Mouse (Mus musculus): ENCODE measurements around the gene Sf3b4.
"Not testable (repeated sequence)": the region's sequence is repeated elsewhere in the genome, so short reads cannot be mapped to it uniquely, and the experiment has no call there.

Gene Sf3b4

GRCm38 (mm10) chr3:96219661-96220130 is 47.6 kb downstream of the Sf3b4 start, which contains the start of the genes Bola1 and Hist2h2ab:
Gene Bola1, minus strand, starts transcription at chr3:96219709.
Gene Hist2h2ab, plus strand, starts transcription at chr3:96219865.
- DNase-seq (ENCODE audit: low spot score in 2 of 2): peak; percentile 76 to 77

- DNase-seq (ENCODE audit: low spot score in 2 of 2): not testable (repeated sequence)
These were observed 48.1 kb downstream of the Sf3b4 start for GRCm38 (mm10) chr3:96220131-96220764.

GRCm38 (mm10) chr3:96220765-96221639 is 48.9 kb downstream of the Sf3b4 start, which contains the start of the genes Hist2h2ac and Hist2h2be:
Gene Hist2h2ac, minus strand, starts transcription at chr3:96220880.
Gene Hist2h2be, plus strand, starts transcription at chr3:96221119.
- DNase-seq (ENCODE audit: low spot score in 2 of 2): peak; percentile 84 to 88

- DNase-seq (ENCODE audit: low spot score in 2 of 2): no peak
These were observed 49.5 kb downstream of the Sf3b4 start for GRCm38 (mm10) chr3:96221640-96222038.

- DNase-seq (ENCODE audit: low spot score in 2 of 2): no peak
These were observed 50.6 kb downstream of the Sf3b4 start for GRCm38 (mm10) chr3:96222774-96223173.

- DNase-seq (ENCODE audit: low spot score in 2 of 2): no peak
These were observed 53.3 kb downstream of the Sf3b4 start for GRCm38 (mm10) chr3:96225421-96225820.

Measured in natural killer cell, adult 2 months (primary cell).